Mouse (Mus musculus): ENCODE measurements at regions not wholly inside any gene's neighbourhood (a gene's known extent, or its start where the extent isn't known, plus 50 kb on each side); places are given as distances from the start of the nearest gene placed in this dataset.

DNA sequence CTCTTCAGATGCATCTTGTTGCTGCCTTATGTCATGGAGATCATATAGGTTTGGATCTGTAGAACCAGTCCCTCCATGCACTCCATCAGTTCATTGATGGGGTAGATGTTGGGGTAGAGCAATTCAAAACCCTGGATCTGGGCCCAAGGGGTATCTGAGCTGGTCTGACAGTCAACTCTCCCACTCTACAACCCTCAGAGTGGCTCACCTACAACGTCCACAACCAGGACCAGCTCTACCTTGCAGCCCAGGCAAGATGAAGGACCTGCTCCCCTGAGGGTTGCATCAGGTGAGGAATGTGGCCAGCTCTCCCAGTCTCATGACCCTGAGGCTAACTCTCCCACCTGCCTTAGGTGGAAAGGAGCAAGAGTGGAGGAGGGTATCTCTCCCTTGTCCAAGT lies 256.9 kb downstream of the Foxa2 start:
- TF ChIP-seq POLR2A (IDR thresholded peaks at IDR 0.05; ENCODE audit: low read depth, low read length) (no peak), CTCF (conservative IDR thresholded peaks at IDR 0.05; ENCODE audit: insufficient read depth, insufficient read length, low read depth, low read length) (no peak)
